Mouse (Mus musculus): ENCODE measurements around the gene Lmbrd1.

DNA sequence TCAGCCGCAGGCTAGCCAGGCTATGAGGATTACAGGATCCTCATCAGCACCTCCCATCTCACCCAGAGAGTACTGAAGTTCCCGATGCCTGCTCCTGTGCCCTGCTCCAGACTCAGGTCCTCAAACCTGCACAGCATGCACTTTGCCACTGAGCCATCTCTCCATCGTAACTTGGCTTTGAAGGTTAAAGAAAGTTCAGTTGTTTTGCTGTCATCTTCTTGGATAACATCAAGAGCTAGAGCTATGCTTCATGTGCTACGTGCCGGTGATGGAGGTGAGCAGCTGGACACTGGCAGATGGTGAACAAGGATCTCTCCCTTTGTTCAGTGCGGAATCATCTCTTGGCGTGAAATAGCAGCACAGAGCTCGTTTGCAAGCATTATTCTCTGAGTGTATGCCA, 80.1 kb downstream of the Lmbrd1 start:
- TF ChIP-seq CTCF (IDR thresholded peaks at IDR 0.05; ENCODE audit: insufficient read depth, low read depth, low read length): no peak
- TF ChIP-seq POLR2A (IDR thresholded peaks at IDR 0.05; ENCODE audit: insufficient read depth, low read depth, low read length): no peak
